Mouse (Mus musculus): ENCODE data around the gene Supt16.

- TF ChIP-seq EP300 (IDR thresholded peaks at IDR 0.05; ENCODE audit: insufficient read depth, low read depth, low read length) (no peak), CTCF (IDR thresholded peaks at IDR 0.05; ENCODE audit: low read depth, low read length) (no peak)
Measured at GRCm38 (mm10) chr14:52188788-52189187, 8.4 kb downstream of the Supt16 start.
